In genomic region chr10:121334576-121334975, GRCm38 (mm10) we compare ENCODE assay signal across 9 mouse cellular contexts. TPM values are rescaled to one million over a fixed set of nuclear protein-coding genes. Genes with fewer than 3 reads are reported as not detected.
A peak's percentile ranks its signal among the peaks of the same experiment; 100 is the strongest.
DNase-seq lines count a peak whose midpoint lies in the region; ATAC-seq lines count a peak whose summit lies in the region.
"Had no signal": no experiment of that assay in that cellular context is flagged by ENCODE, and none has a peak within 500 bp of the region (broad histone marks: within the 10 kb centered on the region; RNA-seq: fewer than 3 reads in every experiment).

No protein-coding gene starts in this region.

- 72% methylated on average over 3 of the region's 3 CpGs for WGBS in intestine, embryonic 14.5 days
- 73% methylated on average over 3 of the region's 3 CpGs for WGBS in intestine, embryonic 15.5 days
- WGBS in neural tube, embryonic 11.5 days = 75% methylated on average over 3 of the region's 3 CpGs

- no peaks in the 10 kb centered on the region for H3K36me3 ChIP-seq in intestine, embryonic 14.5 days (ENCODE audit: control insufficient read depth, insufficient read depth, low read length)
- H3K36me3 ChIP-seq in intestine, embryonic 15.5 days = no peaks in the 10 kb centered on the region
- no peaks in the 10 kb centered on the region for H3K36me3 ChIP-seq in neural tube, embryonic 11.5 days (ENCODE audit: control insufficient read depth, insufficient read depth, low read length)
- H3K36me3 ChIP-seq: liver, embryonic 15.5 days had no signal

- no peaks in the 10 kb centered on the region for H3K4me1 ChIP-seq in intestine, embryonic 14.5 days (replicated peaks; ENCODE audit: control insufficient read depth, insufficient read depth, low read length)
- H3K4me1 ChIP-seq in intestine, embryonic 15.5 days (replicated peaks) = no peaks in the 10 kb centered on the region
- no peaks in the 10 kb centered on the region for H3K4me1 ChIP-seq in neural tube, embryonic 11.5 days (ENCODE audit: control insufficient read depth, insufficient read depth, low read length)
- H3K4me1 ChIP-seq: liver, embryonic 15.5 days had no signal

- no peak overlapping the region for H3K27ac ChIP-seq in intestine, embryonic 14.5 days (ENCODE audit: low read depth)
- no peak overlapping the region for H3K27ac ChIP-seq in intestine, embryonic 15.5 days
- no peak overlapping the region for H3K27ac ChIP-seq in neural tube, embryonic 11.5 days (ENCODE audit: low read depth, low read length)
- H3K27ac ChIP-seq: liver, embryonic 15.5 days had no signal

- no peak overlapping the region for H3K9ac ChIP-seq in intestine, embryonic 14.5 days (ENCODE audit: low read length)
- no peak overlapping the region for H3K9ac ChIP-seq in intestine, embryonic 15.5 days
- H3K9ac ChIP-seq in neural tube, embryonic 11.5 days (ENCODE audit: low read length) = no peak overlapping the region
- H3K9ac ChIP-seq: liver, embryonic 15.5 days had no signal

- no peak overlapping the region for H3K4me2 ChIP-seq in intestine, embryonic 14.5 days (ENCODE audit: low read length)
- H3K4me2 ChIP-seq in intestine, embryonic 15.5 days (replicated peaks) = no peak overlapping the region
- H3K4me2 ChIP-seq in neural tube, embryonic 11.5 days (ENCODE audit: low read depth) = no peak overlapping the region
- H3K4me2 ChIP-seq: liver, embryonic 15.5 days had no signal

- no peaks in the 10 kb centered on the region for H3K9me3 ChIP-seq in intestine, embryonic 14.5 days (ENCODE audit: control insufficient read depth, low read length)
- H3K9me3 ChIP-seq in intestine, embryonic 15.5 days = no peaks in the 10 kb centered on the region
- H3K9me3 ChIP-seq in neural tube, embryonic 11.5 days (ENCODE audit: control insufficient read depth, low read length) = no peaks in the 10 kb centered on the region
- H3K9me3 ChIP-seq: liver, embryonic 15.5 days had no signal

- ATAC-seq in intestine, embryonic 14.5 days (replicated peaks; ENCODE audit: low FRiP score, low TSS enrichment, low read depth) = no peak
- ATAC-seq in intestine, embryonic 15.5 days = no peak
- no peak for ATAC-seq in neural tube, embryonic 11.5 days (ENCODE audit: insufficient read depth, low FRiP score, low TSS enrichment)

- no peak overlapping the region for H3K4me3 ChIP-seq in intestine, embryonic 14.5 days (ENCODE audit: low read depth, low read length)
- H3K4me3 ChIP-seq in intestine, embryonic 15.5 days (replicated peaks) = no peak overlapping the region
- no peak overlapping the region for H3K4me3 ChIP-seq in neural tube, embryonic 11.5 days (ENCODE audit: low read depth, low read length)
- H3K4me3 ChIP-seq: liver, embryonic 15.5 days had no signal

- peak; percentile 66 for DNase-seq in intestine, embryonic 14.5 days (ENCODE audit: low spot score)
- peak; percentile 85 for DNase-seq in ES-CJ7 (ENCODE audit: low read depth, low spot score)
- peak; percentile 43 for DNase-seq in cerebellum, adult 11-12 months
- peak; percentile 37 to 47 for DNase-seq in gastrocnemius, postnatal 4 days (ENCODE audit: low spot score in 2 of 2)
- DNase-seq in left cerebral cortex, adult 18-20 months (ENCODE audit: low spot score in 2 of 2) = peak; percentile 55 to 81
- DNase-seq in neural tube, embryonic 11.5 days (ENCODE audit: low spot score) = peak; percentile 62
- DNase-seq in thymus, postnatal 0 days (ENCODE audit: low spot score) = peak; percentile 67

- H3K27me3 ChIP-seq in intestine, embryonic 14.5 days (replicated peaks; ENCODE audit: control insufficient read depth, insufficient read depth, low read length) = no peaks in the 10 kb centered on the region
- H3K27me3 ChIP-seq in intestine, embryonic 15.5 days (replicated peaks) = no peaks in the 10 kb centered on the region
- H3K27me3 ChIP-seq in neural tube, embryonic 11.5 days (ENCODE audit: control insufficient read depth, insufficient read depth, low read length) = no peaks in the 10 kb centered on the region
- H3K27me3 ChIP-seq: liver, embryonic 15.5 days had no signal

RNA-seq across cellular contexts. Expression of gene Tbc1d30, which starts 16.5 kb away (rescaled TPM):
- 2.8 and 3.8 TPM in 2 replicates for polyA plus RNA-seq in intestine, embryonic 14.5 days (2014; fragmentation: Nextera tagmentation; extraction: Ambion mirVana)
- polyA plus RNA-seq in intestine, embryonic 15.5 days (2015; fragmentation: Nextera tagmentation; extraction: Ambion mirVana) = 3.5 and 4.5 TPM in 2 replicates
- 1 to 10 TPM in 1 of 2 experiments, under 1 TPM in 1; 0.83 to 1.2 TPM for total RNA-seq in gastrocnemius, postnatal 4 days (2021)
- total RNA-seq in left cerebral cortex, adult 18-20 months (2021) = 10 to 100 TPM; 80.3 to 95.1 TPM
- 4.1 and 5.3 TPM in 2 replicates for polyA plus RNA-seq in neural tube, embryonic 11.5 days (2014; fragmentation: Nextera tagmentation; extraction: Ambion mirVana)
- 0.25 and 0.37 TPM in 2 replicates for polyA plus RNA-seq in thymus, postnatal 0 days (2015; fragmentation: Nextera tagmentation; extraction: Ambion mirVana)

RNA-seq across cellular contexts. Expression of gene Gns, which starts 30.3 kb away (rescaled TPM):
- 47.8 and 48.6 TPM in 2 replicates for polyA plus RNA-seq in intestine, embryonic 14.5 days (2014; fragmentation: Nextera tagmentation; extraction: Ambion mirVana)
- polyA plus RNA-seq in intestine, embryonic 15.5 days (2015; fragmentation: Nextera tagmentation; extraction: Ambion mirVana) = 41.4 and 42.4 TPM in 2 replicates
- 10 to 100 TPM; 67.9 to 68.9 TPM for total RNA-seq in gastrocnemius, postnatal 4 days (2021)
- total RNA-seq in left cerebral cortex, adult 18-20 months (2021) = 10 to 100 TPM; 86.7 to 87.1 TPM
- polyA plus RNA-seq in neural tube, embryonic 11.5 days (2014; fragmentation: Nextera tagmentation; extraction: Ambion mirVana) = 52.5 and 53.5 TPM in 2 replicates
- polyA plus RNA-seq in thymus, postnatal 0 days (2015; fragmentation: Nextera tagmentation; extraction: Ambion mirVana) = 19.6 and 19.8 TPM in 2 replicates
